Mouse (Mus musculus): ENCODE data around the gene Ap2m1. TPM values are rescaled to one million over a fixed set of nuclear protein-coding genes. Genes with fewer than 3 reads are reported as not detected.

Gene Ap2m1
- polyA plus RNA-seq, 1 experiment, result 1,156 TPM

DNA sequence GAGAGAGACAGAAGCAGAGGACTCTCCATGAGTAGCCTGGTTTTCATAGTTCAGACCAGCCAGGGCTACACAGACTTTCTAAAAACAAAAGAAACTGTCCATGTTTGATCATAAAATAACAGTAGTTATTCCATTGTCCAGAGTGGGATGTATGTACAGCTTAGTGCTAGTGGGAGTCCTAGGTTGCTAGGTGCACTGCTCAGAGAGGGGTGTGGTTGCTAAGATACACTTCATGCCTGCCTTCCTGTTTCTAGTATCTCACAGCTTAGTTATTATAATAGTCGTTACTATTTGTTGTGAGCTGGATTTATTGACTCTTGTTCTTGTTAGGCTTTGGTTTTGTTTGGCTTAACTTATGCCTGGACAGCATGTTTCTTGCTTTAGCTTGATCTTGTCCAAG, 29.8 kb downstream of the Ap2m1 start:
- H3K4me3 ChIP-seq (replicated peaks; ENCODE audit: insufficient read depth, low read depth, low read length), result no peak overlapping the region
- WGBS, result 0% methylated on average over 1 of the region's 1 CpGs
- no peaks in the 10 kb centered on the region for H3K27me3 ChIP-seq (ENCODE audit: control insufficient read depth, insufficient read depth, low read length)
- no peak for TF ChIP-seq POLR2A (IDR thresholded peaks at IDR 0.05; ENCODE audit: borderline replicate concordance, insufficient read depth, low read length)
- TF ChIP-seq CTCF (IDR thresholded peaks at IDR 0.05; ENCODE audit: borderline replicate concordance, insufficient read depth, low read depth, low read length), result no peak
- no peaks in the 10 kb centered on the region; the same call in 1 of the 2 replicates for H3K4me1 ChIP-seq (ENCODE audit: control insufficient read depth, insufficient read depth, low read length)
- H3K27ac ChIP-seq (ENCODE audit: insufficient read depth, low read length), result no peak overlapping the region
- no peak for DNase-seq

GRCm38 (mm10) chr16:20589366-20589938, 54.2 kb downstream of the Ap2m1 start, which contains the start of gene Vwa5b2:
Gene Vwa5b2, plus strand, starts transcription at chr16:20589471.
- WGBS, result under 1% methylated on average over 24 of the region's 24 CpGs

DNA sequence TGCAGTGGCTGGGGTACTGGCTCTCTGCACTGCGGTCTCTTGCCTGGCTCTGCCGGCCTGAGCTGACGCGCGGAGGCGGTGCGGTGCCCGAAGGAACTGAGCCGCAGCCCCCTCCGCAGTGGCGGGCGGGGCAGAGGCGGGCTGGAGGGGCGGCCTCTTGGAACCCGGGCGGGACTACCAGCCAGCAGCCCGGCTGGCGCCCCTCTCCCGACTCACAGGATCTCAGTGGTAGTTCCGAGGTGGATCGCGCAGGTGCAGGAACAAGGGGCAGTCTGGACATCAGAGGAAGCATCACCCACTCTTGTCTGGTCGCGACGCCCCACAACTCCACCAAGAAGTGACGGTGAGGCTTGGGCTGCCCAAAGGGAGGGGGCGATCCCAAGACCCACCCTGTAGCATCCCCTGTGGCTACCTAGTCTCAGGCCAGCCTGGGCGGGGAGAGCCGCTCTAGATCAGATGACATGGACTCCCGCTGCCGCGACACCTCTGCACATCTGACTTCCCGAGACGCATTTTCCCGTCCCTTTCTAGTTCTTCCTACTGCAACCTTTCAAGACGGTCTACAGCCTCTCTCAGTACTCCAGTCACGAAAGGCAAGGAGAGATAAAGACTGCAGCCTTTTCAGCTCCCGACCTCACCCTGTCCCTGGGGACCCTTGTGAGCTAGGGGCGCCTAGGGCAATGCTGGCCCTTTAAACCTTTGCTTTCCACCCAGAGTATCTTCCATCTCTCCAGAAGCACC, 54.8 kb downstream of the Ap2m1 start:
- no peaks in the 10 kb centered on the region for H3K27me3 ChIP-seq (ENCODE audit: control insufficient read depth, insufficient read depth, low read length)

More at GRCm38 (mm10) chr16:20589366-20589938, 54.2 kb downstream of the Ap2m1 start, which contains the start of gene Vwa5b2:
- DNase-seq, result peak in 1 of 2 experiments; percentile 19
- Histone ChIP-seq H3K4me3 (replicated peaks; ENCODE audit: insufficient read depth, low read depth, low read length) (peak within 1 kb of the TSS; percentile 73), H3K4me1 (ENCODE audit: control insufficient read depth, insufficient read depth, low read length) (no peaks in the 10 kb centered on the region), H3K27me3 (ENCODE audit: control insufficient read depth, insufficient read depth, low read length) (no peaks in the 10 kb centered on the region), H3K27ac (ENCODE audit: insufficient read depth, low read length) (no peak within 1 kb of the TSS)
- TF ChIP-seq CTCF (IDR thresholded peaks at IDR 0.05; ENCODE audit: borderline replicate concordance, insufficient read depth, low read depth, low read length) (no peak), POLR2A (IDR thresholded peaks at IDR 0.05; ENCODE audit: borderline replicate concordance, insufficient read depth, low read length) (no peak)

GRCm38 (mm10) chr16:20590680-20591038, 55.4 kb downstream of the Ap2m1 start:
- no peak overlapping the region for H3K27ac ChIP-seq (ENCODE audit: insufficient read depth, low read length)
- no peak for DNase-seq
- 3% methylated on average over 17 of the region's 17 CpGs for WGBS

More for the DNA sequence above, 54.8 kb downstream of the Ap2m1 start:
- WGBS, result 2% methylated on average over 39 of the region's 39 CpGs
- H3K27ac ChIP-seq (ENCODE audit: insufficient read depth, low read length), result no peak overlapping the region
- H3K4me1 ChIP-seq (ENCODE audit: control insufficient read depth, insufficient read depth, low read length), result no peaks in the 10 kb centered on the region
- peak; percentile 60 to 64 for DNase-seq
- 0 out of 2 replicates have a peak, but pooled peaks have one; percentile 38 for TF ChIP-seq POLR2A (IDR thresholded peaks at IDR 0.05; ENCODE audit: borderline replicate concordance, insufficient read depth, low read length)
- TF ChIP-seq CTCF (IDR thresholded peaks at IDR 0.05; ENCODE audit: borderline replicate concordance, insufficient read depth, low read depth, low read length), result no peak
- peak overlapping the region; percentile 73 for H3K4me3 ChIP-seq (replicated peaks; ENCODE audit: insufficient read depth, low read depth, low read length)

DNA sequence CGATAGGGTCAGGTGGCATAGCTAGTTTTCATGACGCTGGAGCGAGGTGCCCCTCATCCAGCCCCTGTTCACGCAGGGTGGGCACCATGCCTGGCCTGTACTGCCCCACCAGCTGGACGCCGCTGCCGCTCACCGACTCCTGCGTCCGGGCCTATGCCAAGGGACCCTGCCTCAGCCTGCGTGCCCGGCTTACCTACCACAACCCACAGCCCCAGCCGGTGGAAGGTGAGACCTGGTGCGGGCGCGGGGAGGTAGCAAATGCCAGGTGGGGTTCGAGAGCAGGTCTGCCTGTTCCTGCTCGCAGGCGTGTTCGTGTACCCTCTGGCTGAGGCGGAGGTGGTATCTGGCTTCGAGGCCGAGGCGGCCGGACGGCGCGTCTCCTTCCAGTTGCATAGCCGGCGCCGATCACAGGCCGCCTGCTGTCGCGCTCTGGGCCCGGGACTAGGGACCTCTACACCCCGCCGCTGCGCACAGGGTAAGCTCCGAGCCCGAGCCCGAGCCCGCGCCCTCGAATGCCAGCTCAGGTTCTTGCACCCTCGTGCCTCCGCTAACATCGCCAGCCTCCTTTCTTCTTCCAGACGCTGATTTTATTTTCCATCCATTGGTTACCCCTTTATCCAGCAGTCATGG, 55.9 kb downstream of the Ap2m1 start:
- no peaks in the 10 kb centered on the region for H3K27me3 ChIP-seq (ENCODE audit: control insufficient read depth, insufficient read depth, low read length)
- H3K4me1 ChIP-seq (ENCODE audit: control insufficient read depth, insufficient read depth, low read length), result no peaks in the 10 kb centered on the region
- no peak for DNase-seq
- TF ChIP-seq POLR2A (IDR thresholded peaks at IDR 0.05; ENCODE audit: borderline replicate concordance, insufficient read depth, low read length) (no peak), CTCF (IDR thresholded peaks at IDR 0.05; ENCODE audit: borderline replicate concordance, insufficient read depth, low read depth, low read length) (no peak)
- no peak overlapping the region for H3K27ac ChIP-seq (ENCODE audit: insufficient read depth, low read length)
- no peak overlapping the region for H3K4me3 ChIP-seq (replicated peaks; ENCODE audit: insufficient read depth, low read depth, low read length)
- WGBS, result 11% methylated on average over 48 of the region's 48 CpGs

More at GRCm38 (mm10) chr16:20590680-20591038, 55.4 kb downstream of the Ap2m1 start:
- TF ChIP-seq CTCF (IDR thresholded peaks at IDR 0.05; ENCODE audit: borderline replicate concordance, insufficient read depth, low read depth, low read length) (no peak), POLR2A (IDR thresholded peaks at IDR 0.05; ENCODE audit: borderline replicate concordance, insufficient read depth, low read length) (no peak)
- Histone ChIP-seq H3K4me1 (ENCODE audit: control insufficient read depth, insufficient read depth, low read length) (no peaks in the 10 kb centered on the region), H3K4me3 (replicated peaks; ENCODE audit: insufficient read depth, low read depth, low read length) (peak overlapping the region; percentile 73), H3K27me3 (ENCODE audit: control insufficient read depth, insufficient read depth, low read length) (no peaks in the 10 kb centered on the region)

Other genes with a start within 250 kb of the Ap2m1 start
- 71.2 and 76.3 TPM in 2 replicates for gene Parl, start 233.1 kb upstream of the Ap2m1 start, polyA plus RNA-seq (2012; rRNA removed)
- not detected in 2 replicates for gene Cyp2ab1, start 210.1 kb upstream of the Ap2m1 start, polyA plus RNA-seq (2012; rRNA removed)
- gene Abcc5, start 109.1 kb upstream of the Ap2m1 start, polyA plus RNA-seq (2012; rRNA removed), result 251 and 263 TPM in 2 replicates
- 52.4 and 53.3 TPM in 2 replicates for gene Eif2b5, start 36.7 kb upstream of the Ap2m1 start, polyA plus RNA-seq (2012; rRNA removed)
- 60.2 and 66.5 TPM in 2 replicates for gene Dvl3, start 18.5 kb upstream of the Ap2m1 start, polyA plus RNA-seq (2012; rRNA removed)
- gene Abcf3, start 13.1 kb downstream of the Ap2m1 start, polyA plus RNA-seq (2012; rRNA removed), result 107 and 112 TPM in 2 replicates
- 46.7 and 58.1 TPM in 2 replicates for gene Vwa5b2, start 54.0 kb downstream of the Ap2m1 start, polyA plus RNA-seq (2012; rRNA removed)
- 2.1 and 2.2 TPM in 2 replicates for gene Eef1akmt4, start 76.1 kb downstream of the Ap2m1 start, polyA plus RNA-seq (2012; rRNA removed)
- gene Gm49333, start 76.1 kb downstream of the Ap2m1 start, polyA plus RNA-seq (2012; rRNA removed), result not detected in 2 replicates
- 23.5 and 25.6 TPM in 2 replicates for gene Alg3, start 76.3 kb downstream of the Ap2m1 start, polyA plus RNA-seq (2012; rRNA removed)
- 230 and 239 TPM in 2 replicates for gene Camk2n2, start 85.8 kb downstream of the Ap2m1 start, polyA plus RNA-seq (2012; rRNA removed)
- 79.0 and 81.5 TPM in 2 replicates for gene Ece2, start 94.3 kb downstream of the Ap2m1 start, polyA plus RNA-seq (2012; rRNA removed)
- 203 and 204 TPM in 2 replicates for gene Psmd2, start 116.2 kb downstream of the Ap2m1 start, polyA plus RNA-seq (2012; rRNA removed)
- gene Eif4g1, start 132.8 kb downstream of the Ap2m1 start, polyA plus RNA-seq (2012; rRNA removed), result 184 and 193 TPM in 2 replicates
- gene Fam131a, start 157.8 kb downstream of the Ap2m1 start, polyA plus RNA-seq (2012; rRNA removed), result 123 and 137 TPM in 2 replicates
- gene Polr2h, start 182.2 kb downstream of the Ap2m1 start, polyA plus RNA-seq (2012; rRNA removed), result 38.6 and 41.2 TPM in 2 replicates
- gene Clcn2, start 182.3 kb downstream of the Ap2m1 start, polyA plus RNA-seq (2012; rRNA removed), result 94.4 and 97.2 TPM in 2 replicates
- 60.1 and 71.4 TPM in 2 replicates for gene Chrd, start 197.6 kb downstream of the Ap2m1 start, polyA plus RNA-seq (2012; rRNA removed)
- gene Thpo, start 199.0 kb downstream of the Ap2m1 start, polyA plus RNA-seq (2012; rRNA removed), result 15.8 and 19.6 TPM in 2 replicates